Comparison of ENCODE assay signal across 23 mouse cellular contexts in the genomic region with DNA sequence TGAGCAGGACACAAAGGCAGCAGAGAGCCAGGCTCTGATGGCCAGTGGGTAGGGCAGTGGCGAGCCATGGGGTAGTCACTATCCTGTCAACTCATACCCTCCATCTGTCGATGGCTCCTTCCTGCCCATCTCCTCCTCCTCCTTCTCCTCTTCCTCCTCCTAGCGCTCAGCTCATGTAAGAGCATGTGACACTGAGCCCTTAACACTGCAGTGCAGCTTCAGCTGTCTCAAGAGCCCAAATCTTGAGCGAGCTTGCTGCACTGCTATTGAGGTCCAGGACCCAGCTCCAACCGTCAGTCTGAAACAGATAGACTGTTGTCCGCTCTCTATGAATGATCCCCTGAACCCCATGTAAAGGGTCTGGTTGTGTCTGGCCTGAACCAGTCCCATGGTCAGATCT. TPM values are rescaled to one million over a fixed set of nuclear protein-coding genes. Genes with fewer than 3 reads are reported as not detected.
DNase-seq lines count a peak whose midpoint lies in the region; ATAC-seq and TF ChIP-seq lines count a peak whose summit lies in the region.
"Had no signal": no experiment of that assay in that cellular context is flagged by ENCODE, and none has a peak within 500 bp of the region (broad histone marks: within the 10 kb centered on the region; RNA-seq: fewer than 3 reads in every experiment).

No protein-coding gene starts in this region.

- no peak for ATAC-seq in hindbrain, postnatal 0 days
- no peak for ATAC-seq in hindbrain, embryonic 13.5 days (ENCODE audit: low FRiP score)
- ATAC-seq in megakaryocyte progenitor cell, adult 5-6 weeks (replicated peaks; ENCODE audit: poor library complexity): peak; percentile 75
- ATAC-seq: midbrain, embryonic 16.5 days had no signal

- H3K4me2 ChIP-seq in hindbrain, postnatal 0 days (ENCODE audit: low read depth, low read length): no peak overlapping the region
- H3K4me2 ChIP-seq in hindbrain, embryonic 13.5 days: no peak overlapping the region
- H3K4me2 ChIP-seq: heart, embryonic 11.5 days; liver, embryonic 13.5 days; neural tube, embryonic 15.5 days had no signal

- peaks cover 52% of the 10 kb centered on the region for H3K4me1 ChIP-seq in cerebellum, adult 2 months (ENCODE audit: control insufficient read depth, insufficient read depth, low read length)
- no peaks in the 10 kb centered on the region; the same call in 1 of the 2 replicates for H3K4me1 ChIP-seq in hindbrain, postnatal 0 days (ENCODE audit: insufficient read depth, low read length)
- no peaks in the 10 kb centered on the region for H3K4me1 ChIP-seq in hindbrain, embryonic 13.5 days (replicated peaks)
- H3K4me1 ChIP-seq: forebrain, embryonic 10.5 days; hindbrain, embryonic 10.5 days; liver, embryonic 13.5 days; midbrain, embryonic 10.5 days; neural tube, embryonic 15.5 days had no signal

- no peak for TF ChIP-seq POLR2A in cerebellum, adult 2 months (IDR thresholded peaks at IDR 0.05; ENCODE audit: borderline replicate concordance, insufficient read depth, low read length)

- peak in 1 of 2 experiments; percentile 44 for DNase-seq in cerebellum, adult 2 months
- no peak for DNase-seq in cerebellum, adult 11 months
- DNase-seq in hindbrain, postnatal 0 days (ENCODE audit: low spot score): no peak
- peak; percentile 67 for DNase-seq in brain, adult 2 months (ENCODE audit: low read depth, low spot score)
- DNase-seq in testis, postnatal 14 days (ENCODE audit: low spot score): no peak
- DNase-seq in kidney, postnatal 36 days: no peak
- DNase-seq: adrenal gland, postnatal 14 days; kidney, adult 2 months; kidney, postnatal 10 days; liver, embryonic 13.5 days; lung, adult 2 months; lung, postnatal 14 days; thymus, adult 2 months had no signal

- peaks cover 43% of the 10 kb centered on the region for H3K36me3 ChIP-seq in hindbrain, postnatal 0 days (ENCODE audit: insufficient read depth, low read length)
- H3K36me3 ChIP-seq in hindbrain, embryonic 13.5 days: peaks cover 83% of the 10 kb centered on the region

- peak; percentile 30; the same call in 1 of the 2 replicates for TF ChIP-seq CTCF in cerebellum, adult 2 months (IDR thresholded peaks at IDR 0.05; ENCODE audit: borderline replicate concordance, insufficient read depth, low read depth, low read length)
- TF ChIP-seq CTCF in hindbrain, postnatal 0 days (IDR thresholded peaks at IDR 0.05; ENCODE audit: low read depth): no peak

- H3K27me3 ChIP-seq in cerebellum, adult 2 months (ENCODE audit: control insufficient read depth, insufficient read depth, low read length): no peaks in the 10 kb centered on the region
- no peaks in the 10 kb centered on the region for H3K27me3 ChIP-seq in hindbrain, postnatal 0 days (ENCODE audit: insufficient read depth, low read length)
- no peaks in the 10 kb centered on the region for H3K27me3 ChIP-seq in hindbrain, embryonic 13.5 days
- H3K27me3 ChIP-seq: liver, embryonic 13.5 days; neural tube, embryonic 15.5 days had no signal

- whole genome bisulfite sequencing in cerebellum, adult 2 months: 24% methylated on average over 6 of the region's 6 CpGs
- 81% methylated on average over 6 of the region's 6 CpGs for WGBS in hindbrain, postnatal 0 days
- 93% methylated on average over 6 of the region's 6 CpGs for WGBS in hindbrain, embryonic 13.5 days

- H3K9me3 ChIP-seq in hindbrain, postnatal 0 days (ENCODE audit: low read length): no peaks in the 10 kb centered on the region
- H3K9me3 ChIP-seq in hindbrain, embryonic 13.5 days: no peaks in the 10 kb centered on the region
- H3K9me3 ChIP-seq: forebrain, embryonic 10.5 days; hindbrain, embryonic 10.5 days; liver, embryonic 13.5 days; midbrain, embryonic 10.5 days; neural tube, embryonic 15.5 days had no signal

- H3K4me3 ChIP-seq in cerebellum, adult 2 months (replicated peaks; ENCODE audit: insufficient read depth, low read depth, low read length): no peak overlapping the region
- no peak overlapping the region for H3K4me3 ChIP-seq in hindbrain, postnatal 0 days (ENCODE audit: low read length)
- H3K4me3 ChIP-seq in hindbrain, embryonic 13.5 days: no peak overlapping the region
- H3K4me3 ChIP-seq: forebrain, embryonic 10.5 days; gastrocnemius, adult 2 months; hindbrain, embryonic 10.5 days; liver, embryonic 13.5 days; midbrain, embryonic 10.5 days; myocyte; neural tube, embryonic 15.5 days had no signal

- peak overlapping the region; percentile 67 for H3K27ac ChIP-seq in cerebellum, adult 2 months (ENCODE audit: insufficient read depth, low read length)
- peak overlapping the region; percentile 32; the same call in 1 of the 2 replicates for H3K27ac ChIP-seq in hindbrain, postnatal 0 days
- no peak overlapping the region for H3K27ac ChIP-seq in hindbrain, embryonic 13.5 days
- H3K27ac ChIP-seq: forebrain, embryonic 10.5 days; gastrocnemius, adult 2 months; hindbrain, embryonic 10.5 days; liver, embryonic 13.5 days; midbrain, embryonic 10.5 days; neural tube, embryonic 15.5 days had no signal

- no peak overlapping the region for H3K9ac ChIP-seq in hindbrain, postnatal 0 days (replicated peaks; ENCODE audit: low read length)
- H3K9ac ChIP-seq in hindbrain, embryonic 13.5 days: no peak overlapping the region
- H3K9ac ChIP-seq: liver, embryonic 13.5 days; neural tube, embryonic 15.5 days had no signal

RNA-seq across cellular contexts. Expression of a gene that starts 47.9 kb away (rescaled TPM):
- polyA plus RNA-seq in cerebellum, adult 2 months (2012; rRNA removed): 16.8 and 18.4 TPM in 2 replicates
- total RNA-seq in hindbrain, postnatal 0 days (2014; rRNA removed): 5.9 and 9.8 TPM in 2 replicates
- 11.7 and 14.1 TPM in 2 replicates for polyA plus RNA-seq in hindbrain, postnatal 0 days (2015; fragmentation: Nextera tagmentation; extraction: Ambion mirVana)
- 17.5 and 17.7 TPM in 2 replicates for polyA plus RNA-seq in hindbrain, embryonic 13.5 days (2015; fragmentation: Nextera tagmentation; extraction: Ambion mirVana)
- total RNA-seq in megakaryocyte progenitor cell, adult 5-6 weeks (2015): 92.3 and 95.8 TPM in 2 replicates
- 65.7 and 80.7 TPM in 2 replicates for total RNA-seq in megakaryocyte progenitor cell, adult 5-6 weeks (2017)
